Mouse (Mus musculus) olfactory bulb, adult 2 months (tissue): ENCODE data around the gene Fitm2.

Experiments used
- CTCF ChIP-seq: fragments of 200-500 bp; IDR thresholded peaks from 2 replicates; pipeline ENCODE4 v1.5.1; 2012; ENCODE audit warnings: low read depth, mild to moderate bottlenecking, low read length, moderate library complexity; ENCODE audit not compliant: insufficient read depth
- POLR2A ChIP-seq: fragments of 200-500 bp; IDR thresholded peaks from 2 replicates; pipeline ENCODE4 v1.6.1; 2012; ENCODE audit warnings: mild to moderate bottlenecking, low read depth, low read length, moderate library complexity; ENCODE audit not compliant: insufficient read depth

GRCm38 (mm10) chr2:163463251-163463769 lies 9.1 kb downstream of the Fitm2 start:
- no peak for TF ChIP-seq CTCF
- TF ChIP-seq POLR2A: no peak
